Mouse (Mus musculus) right cerebral cortex, postnatal 36 days (tissue): ENCODE measurements around the gene Atxn7.

Experiments used
- DNase-seq, 2 experiments: peaks; one replicate each; pipeline ENCODE4 v3.0.0; 2022; ENCODE audit warnings: low spot score in 2 of 2, mixed read lengths in 1 of 2

Atxn7 gene

GRCm38 (mm10) chr14:14120230-14121096 is 159.2 kb downstream of the Atxn7 start, which contains the start of gene Psmd6:
Psmd6 (minus strand) TSS chr14:14120984.
- DNase-seq = peak; percentile 82 to 83
